Mouse (Mus musculus): ENCODE results near the gene Plxdc1.

The Plxdc1 gene

DNA sequence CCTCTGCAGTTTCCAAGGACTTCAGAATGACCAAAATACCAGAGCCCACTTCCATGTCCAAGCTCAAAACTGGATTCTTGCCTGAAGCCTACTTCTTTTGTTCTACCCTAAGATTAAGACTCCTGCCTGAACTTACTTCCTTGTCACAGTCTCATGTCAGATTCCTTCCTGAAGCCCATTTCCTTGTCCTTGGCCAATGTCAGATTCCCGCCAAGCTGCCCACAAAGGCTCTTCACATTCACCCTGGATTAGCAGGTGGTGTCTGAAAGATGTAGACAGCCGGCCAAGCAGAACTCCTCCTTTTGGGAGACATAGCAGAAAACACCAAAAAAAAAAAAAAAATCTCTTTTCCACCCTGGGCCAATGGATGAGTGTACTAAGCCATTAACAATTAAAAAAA is 70.8 kb downstream of the Plxdc1 start:
- no peak for DNase-seq (ENCODE audit: low spot score)

GRCm38 (mm10) chr11:97913111-97913510 is 73.1 kb downstream of the Plxdc1 start:
- no peak for DNase-seq (ENCODE audit: low spot score)

GRCm38 (mm10) chr11:97908634-97909348 is 77.5 kb downstream of the Plxdc1 start:
- DNase-seq (ENCODE audit: low spot score): no peak

DNA sequence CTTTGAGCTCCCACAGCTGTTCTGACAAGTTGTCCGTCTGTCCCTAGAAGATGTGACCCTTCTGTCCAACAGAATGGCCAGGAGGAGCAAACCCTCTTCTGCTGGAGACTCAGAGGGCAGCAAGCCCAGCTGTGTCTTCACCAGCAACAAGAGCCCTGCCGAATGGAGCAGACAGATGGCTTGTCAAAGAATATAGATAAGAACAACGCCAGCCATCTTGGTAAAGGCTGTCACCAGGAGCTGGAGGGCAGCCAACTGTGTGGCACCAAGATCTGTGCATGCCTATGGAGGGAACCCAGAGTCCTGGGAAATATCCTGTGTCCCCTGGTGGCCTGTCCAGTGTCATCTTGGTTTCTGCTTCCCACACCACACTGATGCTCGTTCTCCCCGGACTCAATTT is 78.3 kb downstream of the Plxdc1 start:
- DNase-seq (ENCODE audit: low spot score): no peak

GRCm38 (mm10) chr11:97906905-97907304 is 79.3 kb downstream of the Plxdc1 start:
- DNase-seq (ENCODE audit: low spot score): no peak

GRCm38 (mm10) chr11:97905941-97906340 is 80.3 kb downstream of the Plxdc1 start:
- DNase-seq (ENCODE audit: low spot score): no peak

DNA sequence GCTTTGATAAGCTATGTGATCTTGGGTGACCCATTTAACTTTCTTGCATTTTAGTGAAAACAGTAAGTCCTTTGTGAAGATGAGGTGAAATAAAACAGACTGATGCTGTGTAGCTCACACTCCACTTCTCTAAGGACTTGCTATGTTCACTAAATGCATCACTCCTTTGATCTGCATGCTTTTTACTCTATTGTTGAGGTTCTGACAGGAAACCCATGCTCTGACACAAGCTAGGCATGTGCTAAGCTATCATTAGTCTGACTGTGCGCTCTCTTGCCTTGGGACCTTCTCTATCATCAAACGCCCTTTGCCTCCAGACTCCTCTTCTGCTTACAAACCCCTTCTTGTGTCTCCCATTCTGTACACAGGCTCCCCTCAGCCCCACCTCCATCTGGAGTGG is 80.7 kb downstream of the Plxdc1 start:
- no peak for DNase-seq (ENCODE audit: low spot score)

- DNase-seq (ENCODE audit: low spot score): no peak
These were observed 81.4 kb downstream of the Plxdc1 start for GRCm38 (mm10) chr11:97904801-97905200.

GRCm38 (mm10) chr11:97901806-97902205 is 84.4 kb downstream of the Plxdc1 start:
- DNase-seq (ENCODE audit: low spot score): no peak

DNA sequence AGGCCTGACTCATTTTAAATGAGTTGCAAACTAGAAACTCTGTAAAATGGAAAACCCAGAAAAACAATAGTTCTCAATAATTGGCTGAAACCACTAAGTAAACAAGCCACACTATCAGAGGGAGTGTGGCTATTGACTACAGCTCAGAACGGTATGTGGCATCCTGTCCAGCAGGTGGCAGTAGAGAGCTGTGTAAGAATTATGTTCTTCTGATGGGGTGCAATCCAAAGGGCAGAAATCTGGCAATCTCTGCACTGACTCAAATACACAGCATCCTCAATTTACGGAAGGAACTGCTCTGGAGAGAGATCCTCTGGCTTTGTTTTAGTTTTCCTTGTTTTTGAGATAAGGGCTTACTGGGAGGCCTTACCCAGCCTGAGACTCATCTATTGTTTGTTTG is 86.4 kb downstream of the Plxdc1 start:
- peak; percentile 54 for DNase-seq (ENCODE audit: low spot score)

DNA sequence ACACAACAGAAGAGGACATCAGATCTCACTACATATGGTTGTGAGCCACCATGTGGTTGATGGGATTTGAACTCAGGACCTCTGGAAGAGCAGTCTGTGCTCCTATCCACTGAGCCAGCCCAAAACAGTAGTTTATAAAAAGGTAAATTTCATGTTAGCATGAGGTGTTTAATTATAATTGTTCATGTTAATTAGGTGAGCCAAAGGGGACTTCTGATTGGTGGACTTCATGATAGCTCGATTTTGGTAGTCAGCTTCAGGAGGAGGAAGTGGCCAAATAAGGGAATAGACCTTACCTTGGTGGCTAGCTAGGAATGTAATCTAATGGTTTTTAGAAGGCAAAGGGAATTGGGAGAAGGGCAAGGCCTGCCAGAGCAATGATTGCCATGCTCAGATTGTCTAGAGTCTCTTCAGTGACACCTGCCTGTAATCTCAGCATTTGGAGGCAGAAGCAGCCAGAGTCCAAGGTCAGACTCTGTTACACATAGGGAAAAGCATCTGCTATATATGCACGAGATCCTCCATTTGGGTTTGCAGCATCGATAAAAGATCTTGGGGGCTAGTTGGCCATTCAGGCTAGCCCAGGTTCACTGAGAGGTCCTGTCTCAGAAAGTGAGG is 88.6 kb downstream of the Plxdc1 start:
- DNase-seq (ENCODE audit: low spot score): no peak

DNA sequence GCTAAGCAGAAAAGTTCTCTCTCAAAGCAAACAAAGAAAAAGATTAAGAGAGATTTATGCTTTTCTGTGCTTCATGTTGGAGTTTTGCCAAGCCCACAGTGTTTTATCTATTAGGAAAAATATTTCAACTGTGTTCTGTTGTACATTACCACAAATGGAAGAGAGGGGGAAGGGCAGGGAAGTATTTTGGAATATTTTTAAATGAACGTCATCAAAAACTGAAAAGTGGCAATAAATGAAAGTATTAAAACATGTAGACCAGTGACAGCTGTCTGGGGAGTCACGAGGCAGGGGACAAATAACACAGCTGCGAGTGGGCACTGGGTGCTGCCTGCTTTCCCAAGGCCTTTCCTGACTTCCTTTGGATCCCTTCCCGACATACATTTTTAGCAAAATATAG is 89.6 kb downstream of the Plxdc1 start:
- DNase-seq (ENCODE audit: low spot score): no peak

DNA sequence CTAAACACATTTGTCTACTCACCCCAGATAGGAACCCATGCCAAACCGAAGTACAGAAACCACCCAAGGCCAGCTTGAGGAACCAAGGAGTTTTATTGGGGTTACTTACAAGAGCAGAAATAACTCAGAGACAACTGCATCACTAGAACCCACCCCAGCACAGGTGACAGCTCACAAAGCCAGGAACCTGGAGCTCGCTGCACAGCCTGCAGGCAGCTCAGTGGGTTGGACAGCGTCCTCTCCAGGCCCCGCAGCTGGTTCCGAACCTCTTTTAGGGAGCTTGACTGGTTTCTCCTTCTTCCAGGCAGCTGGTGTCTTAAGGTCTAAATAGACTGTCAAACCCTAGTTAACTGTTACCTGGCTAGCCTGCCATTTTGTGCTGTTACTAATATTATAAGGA is 94.4 kb downstream of the Plxdc1 start:
- no peak for DNase-seq (ENCODE audit: low spot score)

- no peak for DNase-seq (ENCODE audit: low spot score)
These were observed 100.8 kb downstream of the Plxdc1 start for GRCm38 (mm10) chr11:97885296-97885915.

GRCm38 (mm10) chr11:97884601-97885185 is 101.6 kb downstream of the Plxdc1 start:
- DNase-seq (ENCODE audit: low spot score): no peak

GRCm38 (mm10) chr11:97883918-97884600 is 102.2 kb downstream of the Plxdc1 start, which contains the start of gene Fbxo47:
TSS of gene Fbxo47 (minus strand) at chr11:97884154.
- peak; percentile 95 for DNase-seq (ENCODE audit: low spot score)

DNA sequence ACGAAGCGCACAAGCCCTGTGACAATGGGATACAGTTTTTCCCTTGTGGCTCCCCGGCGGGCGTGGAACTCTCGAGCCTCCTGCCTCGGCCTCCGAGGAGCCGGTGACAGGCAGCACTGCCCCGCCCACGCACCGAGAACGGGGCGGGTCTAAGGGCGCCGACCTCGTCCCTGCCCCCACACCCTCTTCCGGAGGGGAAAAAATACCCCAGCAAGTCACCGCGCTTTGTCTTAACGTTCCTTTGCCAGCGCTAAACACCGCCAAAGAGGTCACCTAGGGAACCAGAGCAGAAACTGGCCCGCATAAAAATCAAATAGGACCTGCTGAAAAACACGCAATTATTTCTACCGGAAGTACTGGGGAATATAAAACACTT is 102.7 kb downstream of the Plxdc1 start:
- peak; percentile 83 for DNase-seq (ENCODE audit: low spot score)

GRCm38 (mm10) chr11:97880362-97880761 is 105.9 kb downstream of the Plxdc1 start:
- DNase-seq (ENCODE audit: low spot score): no peak

DNA sequence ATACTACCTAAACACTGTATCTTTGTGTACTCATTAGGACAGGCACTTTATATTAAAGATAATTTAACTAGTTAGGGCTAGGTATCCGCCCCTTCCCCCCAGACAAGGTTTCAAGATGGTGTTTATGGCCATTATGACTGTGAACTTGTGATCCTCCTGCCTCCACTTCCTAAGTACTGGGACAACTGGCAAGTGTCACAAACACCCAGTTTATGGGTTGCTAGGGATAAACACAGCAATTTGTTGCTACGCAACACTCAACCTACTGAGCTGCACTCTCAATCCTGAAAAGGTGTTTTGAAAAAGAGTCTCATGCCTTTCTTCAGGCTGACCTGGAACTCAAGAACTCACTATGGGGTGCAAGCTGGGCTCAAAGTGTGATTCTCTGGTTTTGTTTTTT is 108.9 kb downstream of the Plxdc1 start:
- no peak for DNase-seq (ENCODE audit: low spot score)

DNA sequence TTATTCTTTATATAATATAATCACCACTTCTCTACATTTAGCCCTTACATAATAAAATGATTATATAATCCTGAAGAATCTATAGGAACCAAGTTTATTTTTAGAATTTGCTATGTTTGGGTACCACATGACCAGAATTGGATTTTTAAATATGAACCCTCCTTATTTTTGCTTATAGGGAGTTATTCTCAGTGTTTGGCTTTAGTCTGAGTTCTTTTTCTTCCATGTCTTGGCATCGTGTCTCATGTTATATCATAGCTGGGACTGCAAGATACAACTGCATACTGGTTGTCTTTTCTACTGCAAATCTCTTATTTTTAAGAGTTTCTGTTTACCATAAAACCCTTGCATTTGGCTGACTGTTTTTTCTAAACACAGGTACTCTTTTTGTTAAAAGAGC is 111.8 kb downstream of the Plxdc1 start:
- DNase-seq (ENCODE audit: low spot score): no peak
